Mouse (Mus musculus) sigmoid colon, adult 10 weeks (tissue): ENCODE results near the gene Zc3h15. TPM values are rescaled to one million over a fixed set of nuclear protein-coding genes. Genes with fewer than 3 reads are reported as not detected.

Source experiments
- polyA plus RNA-seq: library from polyadenylated mRNA; stranded (reverse); fragments of 350-450 nt; fragmentation: Illumina TruSeq; extraction: RNeasy Lipid Tissue Mini Kit (QIAGEN cat#74804); gene quantifications from one replicate; pipeline ENCODE4 v1.2.3, GENCODE M21; 2014; ENCODE audit warnings: low read depth, low replicate concordance

Zc3h15 gene
- 290 TPM for polyA plus RNA-seq

GRCm38 (mm10) chr2:83644276-83645252, at the start of gene Zc3h15:
Gene Zc3h15 (plus strand): TSS chr2:83644435.

Other genes with a start within 250 kb of the Zc3h15 start
- 73.0 TPM for gene Itgav, start 80.0 kb downstream of the Zc3h15 start, polyA plus RNA-seq
- 11.0 TPM for gene Fam171b, start 168.2 kb downstream of the Zc3h15 start, polyA plus RNA-seq